In the genomic region with DNA sequence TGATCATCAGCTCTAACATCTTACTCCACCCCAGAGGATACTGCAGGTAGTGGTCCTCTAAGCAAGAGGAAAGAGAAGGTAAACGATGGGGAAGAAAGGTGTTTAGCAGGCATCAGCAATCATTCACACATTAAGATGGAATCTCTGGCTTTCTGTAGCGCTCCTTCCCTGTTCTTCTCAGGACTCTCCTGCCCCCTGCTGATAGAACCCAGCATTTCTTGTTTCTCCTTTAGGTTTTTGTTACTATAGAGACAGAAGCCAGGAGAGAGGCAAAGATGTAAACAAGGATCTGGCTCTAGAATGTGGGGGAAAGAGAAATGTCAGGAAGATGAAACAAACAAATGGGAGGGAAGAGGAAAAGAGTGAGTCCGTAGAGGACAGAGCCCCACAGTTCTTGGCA, we compare ENCODE assay signal across 10 mouse cellular contexts. TPM values are rescaled to one million over a fixed set of nuclear protein-coding genes. Genes with fewer than 3 reads are reported as not detected.
A peak's percentile ranks its signal among the peaks of the same experiment; 100 is the strongest.
DNase-seq lines count a peak whose midpoint lies in the region; ATAC-seq and TF ChIP-seq lines count a peak whose summit lies in the region.
"Had no signal": no experiment of that assay in that cellular context is flagged by ENCODE, and none has a peak within 500 bp of the region (broad histone marks: within the 10 kb centered on the region; RNA-seq: fewer than 3 reads in every experiment).

No protein-coding gene starts in this region.

- H3K4me3 ChIP-seq in heart, embryonic 11.5 days (ENCODE audit: low read depth, low read length): no peak overlapping the region
- no peak overlapping the region for H3K4me3 ChIP-seq in embryonic facial prominence, embryonic 14.5 days (ENCODE audit: low read depth, low read length)
- no peak overlapping the region for H3K4me3 ChIP-seq in kidney, adult 2 months (ENCODE audit: insufficient read depth, low read depth, low read length)
- H3K4me3 ChIP-seq: heart, embryonic 13.5 days; neural tube, embryonic 13.5 days had no signal

- WGBS in heart, embryonic 11.5 days (ENCODE audit: insufficient replicate concordance): 6% methylated on average over 3 of the region's 3 CpGs
- WGBS in embryonic facial prominence, embryonic 14.5 days: 19% methylated on average over 3 of the region's 3 CpGs
- WGBS in kidney, adult 2 months: 3% methylated on average over 3 of the region's 3 CpGs

- peak; percentile 31 to 78 for DNase-seq in heart, adult 18-20 months
- peak; percentile 38 for DNase-seq in adrenal gland, adult 2 months
- DNase-seq in embryonic facial prominence, embryonic 14.5 days (ENCODE audit: low spot score): peak; percentile 56
- peak; percentile 51 for DNase-seq in kidney, adult 2 months
- DNase-seq in left cerebral cortex, postnatal 25 days (ENCODE audit: low spot score in 2 of 2): peak; percentile 74 to 89
- DNase-seq in right cerebral cortex, postnatal 10 days (ENCODE audit: low spot score in 2 of 2): peak; percentile 45 to 66
- DNase-seq in gastrocnemius, postnatal 14 days: no peak

- intact Hi-C loops in left cerebral cortex, postnatal 25 days (cut with DNase I): loop anchor here (5.0 kb wide), 2 partner anchors 199 to 494 kb away; no protein-coding TSS in a partner anchor
- intact Hi-C loops in gastrocnemius, postnatal 14 days (cut with DNase I; ENCODE audit: low total_unique reads): no loop called here

- H3K9me3 ChIP-seq in heart, embryonic 11.5 days (replicated peaks; ENCODE audit: control insufficient read depth, low read length): no peaks in the 10 kb centered on the region
- H3K9me3 ChIP-seq in embryonic facial prominence, embryonic 14.5 days (ENCODE audit: control insufficient read depth, low read length): no peaks in the 10 kb centered on the region
- H3K9me3 ChIP-seq: heart, embryonic 13.5 days; neural tube, embryonic 13.5 days had no signal

- H3K27me3 ChIP-seq in heart, embryonic 11.5 days (ENCODE audit: control insufficient read depth, insufficient read depth, low read length): no peaks in the 10 kb centered on the region
- no peaks in the 10 kb centered on the region for H3K27me3 ChIP-seq in embryonic facial prominence, embryonic 14.5 days (replicated peaks; ENCODE audit: control insufficient read depth, insufficient read depth, low read length)
- H3K27me3 ChIP-seq in kidney, adult 2 months (replicated peaks; ENCODE audit: control insufficient read depth, insufficient read depth, low read length): no peaks in the 10 kb centered on the region
- H3K27me3 ChIP-seq: heart, embryonic 13.5 days; neural tube, embryonic 13.5 days had no signal

- peak; percentile 61 for TF ChIP-seq CTCF in kidney, adult 2 months (conservative IDR thresholded peaks at IDR 0.05; ENCODE audit: insufficient read depth, insufficient read length, low read depth, low read length)

- no peak for ATAC-seq in heart, embryonic 11.5 days (replicated peaks; ENCODE audit: insufficient number of reproducible peaks, low FRiP score, low TSS enrichment)
- ATAC-seq in embryonic facial prominence, embryonic 14.5 days (ENCODE audit: low read depth): 0 out of 2 replicates have a peak, but pooled peaks have one; percentile 18

- H3K27ac ChIP-seq in heart, embryonic 11.5 days (ENCODE audit: low read depth, low read length): no peak overlapping the region
- H3K27ac ChIP-seq in embryonic facial prominence, embryonic 14.5 days (replicated peaks; ENCODE audit: low read depth, low read length): no peak overlapping the region
- H3K27ac ChIP-seq in kidney, adult 2 months (ENCODE audit: insufficient read depth, low read depth, low read length): no peak overlapping the region
- H3K27ac ChIP-seq: heart, embryonic 13.5 days; neural tube, embryonic 13.5 days had no signal

- no peaks in the 10 kb centered on the region for H3K4me1 ChIP-seq in heart, embryonic 11.5 days (ENCODE audit: control insufficient read depth, insufficient read depth, low read length)
- no peaks in the 10 kb centered on the region for H3K4me1 ChIP-seq in embryonic facial prominence, embryonic 14.5 days (ENCODE audit: control insufficient read depth, insufficient read depth, low read length)
- H3K4me1 ChIP-seq in kidney, adult 2 months (ENCODE audit: control insufficient read depth, insufficient read depth, low read length): no peaks in the 10 kb centered on the region
- H3K4me1 ChIP-seq: heart, embryonic 13.5 days; neural tube, embryonic 13.5 days had no signal

- no peak overlapping the region for H3K9ac ChIP-seq in heart, embryonic 11.5 days (ENCODE audit: low read depth, low read length)
- no peak overlapping the region for H3K9ac ChIP-seq in embryonic facial prominence, embryonic 14.5 days (ENCODE audit: low read depth, low read length)
- H3K9ac ChIP-seq: heart, embryonic 13.5 days; neural tube, embryonic 13.5 days had no signal

- TF ChIP-seq POLR2A in kidney, adult 2 months (IDR thresholded peaks at IDR 0.05; ENCODE audit: low read depth, low read length): no peak

- no peak overlapping the region for H3K4me2 ChIP-seq in heart, embryonic 11.5 days
- H3K4me2 ChIP-seq in embryonic facial prominence, embryonic 14.5 days (ENCODE audit: low read depth, low read length): no peak overlapping the region
- H3K4me2 ChIP-seq: heart, embryonic 13.5 days; neural tube, embryonic 13.5 days had no signal

- H3K36me3 ChIP-seq in heart, embryonic 11.5 days (ENCODE audit: control insufficient read depth, insufficient read depth, low read length): no peaks in the 10 kb centered on the region
- no peaks in the 10 kb centered on the region for H3K36me3 ChIP-seq in embryonic facial prominence, embryonic 14.5 days (ENCODE audit: control insufficient read depth, insufficient read depth, low read length)
- H3K36me3 ChIP-seq in kidney, adult 2 months (ENCODE audit: control insufficient read depth, insufficient read depth, low read length): no peaks in the 10 kb centered on the region
- H3K36me3 ChIP-seq: heart, embryonic 13.5 days; neural tube, embryonic 13.5 days had no signal

RNA-seq across cellular contexts. Expression of a gene that starts 49.6 kb away (rescaled TPM):
- under 1 TPM; 0.17 to 0.21 TPM for total RNA-seq in heart, adult 18-20 months (2021)
- 1.4 TPM in 2 replicates for polyA plus RNA-seq in heart, embryonic 11.5 days (2014; fragmentation: Nextera tagmentation; extraction: Ambion mirVana)
- total RNA-seq in adrenal gland, adult 2 months (2021): under 1 TPM; 0.23 to 0.86 TPM
- polyA plus RNA-seq in adrenal gland, adult 2 months (2012; rRNA removed): 0.08 and 0.13 TPM in 2 replicates
- 3.4 and 3.7 TPM in 2 replicates for polyA plus RNA-seq in embryonic facial prominence, embryonic 14.5 days (2014; fragmentation: Nextera tagmentation; extraction: Ambion mirVana)
- 0.61 and 0.76 TPM in 2 replicates for polyA plus RNA-seq in kidney, adult 2 months (2012; rRNA removed)
- 10 to 100 TPM; 73.5 to 92.9 TPM for total RNA-seq in left cerebral cortex, postnatal 25 days (2021)
- under 1 TPM; 0.62 to 0.76 TPM for total RNA-seq in gastrocnemius, postnatal 14 days (2021)

Comparison
In these comparisons a context has a peak if more than half of its experiments do, and no peak if none do; other contexts are left out.
1. RNA of a gene that starts 49.6 kb away (total RNA-seq): 73.5 to 92.9 TPM in left cerebral cortex, postnatal 25 days; 0.23 to 0.86 TPM in adrenal gland, adult 2 months, 0.62 to 0.76 TPM in gastrocnemius, postnatal 14 days and 0.17 to 0.21 TPM in heart, adult 18-20 months; every median in the first group is over 10 times any median in the second.